Mouse (Mus musculus): ENCODE results near the gene Klri1. TPM values are rescaled to one million over a fixed set of nuclear protein-coding genes. Genes with fewer than 3 reads are reported as not detected.

Klri1 gene
- polyA plus RNA-seq (2014; fragmentation: Illumina TruSeq; extraction: RNeasy Lipid Tissue Mini Kit (QIAGEN cat#74804)): 1.1 TPM

DNA sequence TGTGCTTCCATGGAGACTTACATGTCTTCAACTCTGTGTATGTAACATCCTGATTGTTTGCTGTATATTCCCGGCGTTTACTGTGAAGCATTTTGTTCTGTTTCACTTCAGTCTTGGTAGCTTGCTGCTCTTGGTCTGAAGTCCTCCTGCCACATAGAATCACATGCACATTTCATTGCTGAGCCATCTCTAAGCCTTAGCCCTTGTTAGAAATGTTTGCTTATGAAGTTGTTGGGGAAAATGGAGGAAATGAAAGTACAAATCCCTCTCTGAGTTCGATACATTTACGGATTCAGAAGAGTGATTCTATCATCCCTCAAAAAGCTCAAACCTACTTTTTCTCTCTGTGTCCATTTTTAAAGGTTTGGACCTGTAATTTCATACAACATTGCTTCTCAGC lies at the start of gene Klri1:
Gene Klri1, minus strand, starts transcription at position 101 of the 400 bp plus-strand sequence.

DNA sequence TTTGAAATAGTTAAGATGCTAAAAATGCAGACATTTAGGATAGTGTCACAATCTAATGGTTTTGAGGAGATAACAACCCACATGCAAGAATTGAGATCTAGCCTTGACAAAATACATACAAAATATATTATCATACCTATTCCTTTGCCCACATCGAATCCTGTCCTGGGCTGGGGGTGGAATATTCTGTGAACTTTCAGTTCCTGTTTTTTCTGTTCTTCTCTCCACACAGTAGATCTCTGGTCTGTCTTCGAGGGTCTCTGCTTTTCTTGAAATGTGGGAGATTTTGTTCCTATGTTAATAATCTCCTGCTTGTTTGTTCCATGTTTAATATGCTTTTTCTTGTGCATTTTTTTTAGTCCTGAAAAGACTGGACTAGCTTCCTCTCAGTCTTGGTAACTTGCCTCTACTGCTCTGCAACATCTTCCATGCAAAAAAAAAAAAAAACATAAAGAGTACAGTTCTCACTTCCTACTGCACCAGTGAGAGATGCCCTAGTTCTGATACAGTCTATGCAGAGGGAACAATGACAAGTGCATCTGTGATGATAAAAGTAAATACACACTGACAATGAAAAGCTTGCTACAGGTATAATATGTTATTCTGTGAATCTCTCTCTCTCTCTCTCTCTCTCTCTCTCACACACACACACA lies 23.3 kb upstream of the Klri1 start, which contains the start of gene Klri2:
Gene Klri2, minus strand, starts transcription at position 416 of the 653 bp plus-strand sequence.

DNA sequence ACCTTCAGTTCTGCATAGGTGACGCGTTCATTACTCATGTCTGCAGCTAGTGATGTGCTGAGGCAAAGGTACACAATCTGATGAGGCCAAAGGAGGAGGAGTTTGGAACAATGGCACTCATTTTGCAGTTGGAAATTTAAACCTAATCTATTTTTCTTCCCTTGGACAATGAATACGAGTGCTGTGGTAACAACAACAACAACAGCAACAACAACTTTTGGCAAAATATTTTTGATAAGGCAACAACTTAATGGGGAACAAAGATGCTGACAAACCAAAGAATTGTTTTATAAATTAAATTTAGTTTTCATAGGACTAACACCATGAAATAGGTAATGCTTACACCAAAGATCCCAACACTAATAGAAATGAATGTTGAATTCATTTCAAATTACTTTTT lies 38.1 kb downstream of the Klri1 start, which contains the start of gene Klrc1:
Gene Klrc1, minus strand, starts transcription at position 101 of the 400 bp plus-strand sequence.

DNA sequence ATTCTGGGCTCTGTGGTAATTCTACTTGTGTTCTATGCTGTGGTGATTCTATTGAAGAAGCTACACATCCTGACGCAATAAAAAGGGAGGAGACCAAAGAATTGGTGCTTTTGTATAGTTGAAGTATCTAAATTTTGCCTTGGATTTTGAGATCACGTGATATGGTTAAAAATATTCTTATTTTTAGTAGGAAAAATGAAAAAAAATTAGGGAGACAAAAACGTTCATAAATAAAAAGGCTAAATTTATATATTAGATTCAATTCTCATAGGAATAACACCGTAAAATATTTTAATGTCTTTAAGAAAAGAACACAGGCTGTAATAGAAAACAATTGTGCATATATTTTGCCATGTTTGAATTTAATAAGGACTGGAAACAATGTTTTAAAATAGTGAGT lies 56.3 kb downstream of the Klri1 start, which contains the start of gene Klrc2:
Gene Klrc2, minus strand, starts transcription at position 101 of the 400 bp plus-strand sequence.

Other genes starting within 250 kb of the Klri1 start
- 0.48 TPM for gene Olr1, start 210.0 kb downstream of the Klri1 start, polyA plus RNA-seq (2014; fragmentation: Illumina TruSeq; extraction: RNeasy Lipid Tissue Mini Kit (QIAGEN cat#74804))
- gene Tmem52b, start 204.6 kb downstream of the Klri1 start, polyA plus RNA-seq (2014; fragmentation: Illumina TruSeq; extraction: RNeasy Lipid Tissue Mini Kit (QIAGEN cat#74804)): not detected
- 40.3 TPM for gene Gabarapl1, start 184.0 kb downstream of the Klri1 start, polyA plus RNA-seq (2014; fragmentation: Illumina TruSeq; extraction: RNeasy Lipid Tissue Mini Kit (QIAGEN cat#74804))
- gene Klre1, start 139.2 kb downstream of the Klri1 start, polyA plus RNA-seq (2014; fragmentation: Illumina TruSeq; extraction: RNeasy Lipid Tissue Mini Kit (QIAGEN cat#74804)): 1.0 TPM
- gene Klrd1, start 125.3 kb downstream of the Klri1 start, polyA plus RNA-seq (2014; fragmentation: Illumina TruSeq; extraction: RNeasy Lipid Tissue Mini Kit (QIAGEN cat#74804)): 5.4 TPM
- gene Klrk1, start 93.3 kb downstream of the Klri1 start, polyA plus RNA-seq (2014; fragmentation: Illumina TruSeq; extraction: RNeasy Lipid Tissue Mini Kit (QIAGEN cat#74804)): 4.9 TPM
- gene Klrc3, start 73.8 kb downstream of the Klri1 start, polyA plus RNA-seq (2014; fragmentation: Illumina TruSeq; extraction: RNeasy Lipid Tissue Mini Kit (QIAGEN cat#74804)): not detected
- gene Klrc2, start 56.4 kb downstream of the Klri1 start, polyA plus RNA-seq (2014; fragmentation: Illumina TruSeq; extraction: RNeasy Lipid Tissue Mini Kit (QIAGEN cat#74804)): 0.37 TPM
- 0.43 TPM for gene Klrc1, start 38.2 kb downstream of the Klri1 start, polyA plus RNA-seq (2014; fragmentation: Illumina TruSeq; extraction: RNeasy Lipid Tissue Mini Kit (QIAGEN cat#74804))
- 0.48 TPM for gene Klri2, start 23.4 kb upstream of the Klri1 start, polyA plus RNA-seq (2014; fragmentation: Illumina TruSeq; extraction: RNeasy Lipid Tissue Mini Kit (QIAGEN cat#74804))
- not detected for gene Gm156, start 67.1 kb upstream of the Klri1 start, polyA plus RNA-seq (2014; fragmentation: Illumina TruSeq; extraction: RNeasy Lipid Tissue Mini Kit (QIAGEN cat#74804))
- not detected for gene Gm17631, start 145.5 kb upstream of the Klri1 start, polyA plus RNA-seq (2014; fragmentation: Illumina TruSeq; extraction: RNeasy Lipid Tissue Mini Kit (QIAGEN cat#74804))
- gene Klra17, start 159.5 kb upstream of the Klri1 start, polyA plus RNA-seq (2014; fragmentation: Illumina TruSeq; extraction: RNeasy Lipid Tissue Mini Kit (QIAGEN cat#74804)): 0.80 TPM
- not detected for gene Klra5, start 200.5 kb upstream of the Klri1 start, polyA plus RNA-seq (2014; fragmentation: Illumina TruSeq; extraction: RNeasy Lipid Tissue Mini Kit (QIAGEN cat#74804))

Measured in ovary, adult 10 weeks (tissue).